Mouse (Mus musculus) embryonic facial prominence, embryonic 15.5 days (tissue): ENCODE results near the gene Msantd3. TPM values are rescaled to one million over a fixed set of nuclear protein-coding genes. Genes with fewer than 3 reads are reported as not detected.

ENCODE experiments used
- ATAC-seq: fragments of 200-750 bp; cut with Nextera tagmentation; 2 replicates; pipeline ENCODE4 v1.8.0; 2017; ENCODE audit warnings: low read depth, moderate TSS enrichment; ENCODE audit not compliant: insufficient number of reproducible peaks, low FRiP score, low TSS enrichment
- H3K27ac ChIP-seq: fragments of 300-500 bp; sonication (generic); replicated peaks from 2 replicates; pipeline ENCODE4 v1.5.1; 2015; ENCODE audit warnings: mild to moderate bottlenecking, inconsistent platforms
- H3K27me3 ChIP-seq: fragments of 300-500 bp; sonication (generic); 2 replicates; pipeline ENCODE4 v1.6.1; 2015; ENCODE audit warnings: inconsistent platforms
- H3K36me3 ChIP-seq: fragments of 300-500 bp; sonication (generic); 2 replicates; pipeline ENCODE4 v1.6.1; 2015; ENCODE audit warnings: mild to moderate bottlenecking, inconsistent platforms
- H3K4me1 ChIP-seq: fragments of 300-500 bp; sonication (generic); 2 replicates; pipeline ENCODE4 v1.6.1; 2015; ENCODE audit warnings: inconsistent platforms
- H3K4me2 ChIP-seq: fragments of 300-500 bp; sonication (generic); replicated peaks from 2 replicates; pipeline ENCODE4 v1.6.1; 2015; ENCODE audit warnings: mild to moderate bottlenecking, inconsistent platforms
- H3K4me3 ChIP-seq: fragments of 300-500 bp; sonication (generic); replicated peaks from 2 replicates; pipeline ENCODE4 v1.5.1; 2015; ENCODE audit warnings: mild to moderate bottlenecking, inconsistent platforms
- H3K9ac ChIP-seq: fragments of 300-500 bp; sonication (generic); 2 replicates; pipeline ENCODE4 v1.6.1; 2015; ENCODE audit warnings: inconsistent platforms
- H3K9me3 ChIP-seq: fragments of 300-500 bp; sonication (generic); replicated peaks from 2 replicates; pipeline ENCODE4 v1.6.1; 2016; ENCODE audit warnings: inconsistent platforms
- WGBS: fragments of 180-500 bp; shearing (Covaris S2); methylation state at CpG from one replicate; pipeline ENCODE4 v1.1.7; 2015; 5-methylcytosine and 5-hydroxymethylcytosine counted together
- polyA plus RNA-seq: library from polyadenylated mRNA; unstranded; fragments of >200 nt; fragmentation: Nextera tagmentation; extraction: Ambion mirVana; gene quantifications from 2 replicates; pipeline ENCODE4 v1.2.1, GENCODE M21; 2015

Gene Msantd3
- 26.1 and 26.4 TPM in 2 replicates for polyA plus RNA-seq

DNA sequence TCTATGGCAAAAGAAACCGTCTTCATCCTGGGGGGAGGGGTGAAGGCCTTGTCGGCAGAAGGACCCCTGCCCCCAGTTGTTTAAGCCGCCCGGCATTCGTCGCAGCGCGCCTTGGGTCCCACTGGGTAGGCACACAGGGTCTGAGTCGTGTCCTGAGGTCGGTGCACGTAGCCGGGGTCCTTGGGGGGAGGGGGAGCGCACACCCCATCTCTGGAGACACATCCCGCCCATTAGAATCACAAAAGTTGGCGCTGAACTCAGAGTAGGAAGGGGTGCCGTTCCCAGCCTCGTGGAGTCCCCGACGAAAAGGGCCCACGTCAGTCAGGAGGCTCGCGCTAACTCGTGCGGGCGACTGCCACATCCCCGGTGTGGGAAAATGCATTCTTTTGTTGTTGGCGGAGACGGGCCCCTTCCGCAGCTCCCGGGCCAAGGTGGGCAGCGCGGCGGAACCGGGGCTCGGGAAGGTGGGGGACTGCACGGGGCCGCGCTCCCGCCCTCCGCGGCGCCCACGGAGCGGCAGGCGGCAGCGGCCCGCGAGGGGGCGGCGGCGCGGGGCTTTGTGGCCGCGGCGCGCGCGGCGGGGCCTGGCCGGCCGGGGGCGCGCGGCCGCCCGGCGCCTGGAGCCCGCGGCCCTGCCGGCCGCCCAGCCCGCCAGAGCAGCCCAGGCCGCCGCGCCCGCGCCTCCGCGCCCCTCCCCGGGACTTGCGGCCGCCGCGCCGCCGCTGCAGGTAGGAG is at the start of gene Msantd3:
TSS of gene Msantd3 (plus strand) at position 95 of the 735 bp plus-strand sequence.
- H3K27me3 ChIP-seq: no peaks in the 10 kb centered on the region
- WGBS: under 1% methylated on average over 53 of the region's 86 CpGs
- peak; percentile 71 for ATAC-seq

DNA sequence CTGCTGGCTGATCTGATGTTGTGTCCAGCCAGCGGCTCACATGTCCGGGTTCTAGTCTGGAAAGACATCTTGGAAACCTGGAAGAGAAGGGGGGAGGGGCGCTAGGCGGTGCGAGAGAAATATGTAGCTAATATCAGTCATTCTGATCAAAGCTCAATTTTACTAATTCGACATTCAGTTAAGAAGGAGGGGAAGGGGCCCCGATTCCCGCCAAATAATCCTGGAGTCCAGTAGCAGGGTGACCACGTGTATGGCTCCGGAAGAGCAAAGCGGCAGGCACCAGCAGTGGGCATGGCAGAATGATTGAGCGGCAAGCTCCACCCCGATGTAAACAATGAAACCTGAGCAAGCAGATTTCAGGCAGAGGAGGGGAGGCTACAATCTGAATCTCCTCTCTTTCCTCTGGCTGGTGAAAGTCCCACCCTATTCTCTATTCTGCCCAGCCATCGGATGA is 48.4 kb upstream of the Msantd3 start:
- H3K27ac ChIP-seq: no peak overlapping the region
- no peak for ATAC-seq
- no peaks in the 10 kb centered on the region for H3K4me1 ChIP-seq
- H3K4me3 ChIP-seq: peak overlapping the region; percentile 39
- H3K4me2 ChIP-seq: peak overlapping the region; percentile 54
- WGBS: 6% methylated on average over 14 of the region's 14 CpGs
- no peaks in the 10 kb centered on the region for H3K36me3 ChIP-seq
- no peaks in the 10 kb centered on the region for H3K9me3 ChIP-seq
- no peaks in the 10 kb centered on the region for H3K27me3 ChIP-seq
- H3K9ac ChIP-seq: no peak overlapping the region

More for the DNA sequence above, at the start of gene Msantd3:
- Histone ChIP-seq H3K9ac (peak within 1 kb of the TSS; percentile 90), H3K27ac (peak within 1 kb of the TSS; percentile 86), H3K4me3 (peak within 1 kb of the TSS; percentile 73), H3K4me1 (peaks cover 39% of the 10 kb centered on the region), H3K36me3 (no peaks in the 10 kb centered on the region), H3K4me2 (peak within 1 kb of the TSS; percentile 79), H3K9me3 (no peaks in the 10 kb centered on the region)

DNA sequence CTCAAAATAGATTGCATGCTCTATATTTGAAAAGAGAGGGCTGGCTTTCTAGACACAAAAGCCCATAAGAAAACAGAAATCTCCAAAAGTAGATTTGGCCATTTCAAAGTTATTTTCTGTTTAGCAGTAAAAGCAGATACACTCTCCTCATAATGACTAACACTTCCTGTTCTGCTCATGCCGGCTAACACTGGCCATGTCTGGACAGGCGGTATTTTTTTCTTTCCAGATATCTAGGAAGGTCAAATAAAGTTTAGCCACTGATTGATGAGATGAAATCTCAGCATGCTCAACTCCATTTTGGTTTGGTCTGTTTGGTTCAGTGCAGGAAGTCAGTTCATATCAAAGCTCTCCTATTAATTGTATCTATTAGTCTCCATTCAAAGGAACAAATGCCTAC is 47.2 kb upstream of the Msantd3 start:
- Histone ChIP-seq H3K4me1 (no peaks in the 10 kb centered on the region), H3K27ac (no peak overlapping the region), H3K4me3 (no peak overlapping the region), H3K9me3 (no peaks in the 10 kb centered on the region), H3K36me3 (no peaks in the 10 kb centered on the region), H3K27me3 (no peaks in the 10 kb centered on the region), H3K9ac (no peak overlapping the region), H3K4me2 (no peak overlapping the region)
- 63% methylated on average over 2 of the region's 2 CpGs for WGBS
- ATAC-seq: no peak

DNA sequence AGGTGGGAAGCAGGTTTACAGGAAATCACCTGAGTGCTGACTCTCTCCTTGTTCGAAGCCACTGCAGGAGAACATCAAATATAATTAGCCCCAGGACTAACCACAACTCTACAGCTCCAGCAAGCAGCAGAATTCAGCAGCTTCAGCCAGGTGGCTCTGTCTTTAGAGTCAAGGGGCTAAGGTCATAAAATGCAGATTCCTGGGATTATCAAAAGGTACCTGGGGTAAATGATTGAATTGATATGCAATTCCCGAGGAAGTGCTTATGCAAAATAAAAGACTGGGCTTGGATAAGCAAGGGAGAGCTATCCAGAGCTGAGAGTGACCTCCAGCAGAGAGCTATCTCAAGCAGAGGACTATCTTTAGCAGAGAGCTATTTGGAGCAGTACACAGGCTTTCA is 28.9 kb upstream of the Msantd3 start:
- Histone ChIP-seq H3K27ac (no peak overlapping the region), H3K4me2 (no peak overlapping the region), H3K4me3 (no peak overlapping the region), H3K4me1 (no peaks in the 10 kb centered on the region), H3K9me3 (0 out of 2 replicates have a peak, but pooled peaks cover 4% of the 10 kb centered on the region), H3K36me3 (no peaks in the 10 kb centered on the region), H3K9ac (no peak overlapping the region), H3K27me3 (no peaks in the 10 kb centered on the region)
- 51% methylated on average over 2 of the region's 2 CpGs for WGBS
- no peak for ATAC-seq

DNA sequence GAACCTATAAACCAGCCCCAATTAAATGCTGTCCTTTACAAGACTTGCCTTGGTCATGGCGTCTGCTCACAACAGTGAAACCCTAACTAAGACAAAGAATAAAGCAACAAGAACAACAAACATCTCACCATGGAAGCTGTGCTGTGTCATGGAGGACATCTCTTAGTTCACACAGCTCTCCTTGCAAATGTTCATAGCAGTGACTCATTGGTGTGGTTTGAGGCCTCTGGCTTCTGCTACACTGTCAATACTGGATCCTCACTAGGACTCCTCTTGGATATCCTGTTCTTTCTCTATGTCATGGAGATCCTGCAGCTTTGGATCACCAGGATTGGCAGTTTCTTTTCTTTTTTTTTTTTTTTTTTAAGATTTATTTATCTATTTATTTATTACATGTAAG is 10.2 kb upstream of the Msantd3 start:
- Histone ChIP-seq H3K9me3 (no peaks in the 10 kb centered on the region), H3K9ac (no peak overlapping the region), H3K36me3 (no peaks in the 10 kb centered on the region), H3K27ac (no peak overlapping the region), H3K4me2 (no peak overlapping the region), H3K4me3 (no peak overlapping the region), H3K27me3 (no peaks in the 10 kb centered on the region), H3K4me1 (no peaks in the 10 kb centered on the region)
- 97% methylated on average over 1 of the region's 1 CpGs for WGBS
- ATAC-seq: no peak

DNA sequence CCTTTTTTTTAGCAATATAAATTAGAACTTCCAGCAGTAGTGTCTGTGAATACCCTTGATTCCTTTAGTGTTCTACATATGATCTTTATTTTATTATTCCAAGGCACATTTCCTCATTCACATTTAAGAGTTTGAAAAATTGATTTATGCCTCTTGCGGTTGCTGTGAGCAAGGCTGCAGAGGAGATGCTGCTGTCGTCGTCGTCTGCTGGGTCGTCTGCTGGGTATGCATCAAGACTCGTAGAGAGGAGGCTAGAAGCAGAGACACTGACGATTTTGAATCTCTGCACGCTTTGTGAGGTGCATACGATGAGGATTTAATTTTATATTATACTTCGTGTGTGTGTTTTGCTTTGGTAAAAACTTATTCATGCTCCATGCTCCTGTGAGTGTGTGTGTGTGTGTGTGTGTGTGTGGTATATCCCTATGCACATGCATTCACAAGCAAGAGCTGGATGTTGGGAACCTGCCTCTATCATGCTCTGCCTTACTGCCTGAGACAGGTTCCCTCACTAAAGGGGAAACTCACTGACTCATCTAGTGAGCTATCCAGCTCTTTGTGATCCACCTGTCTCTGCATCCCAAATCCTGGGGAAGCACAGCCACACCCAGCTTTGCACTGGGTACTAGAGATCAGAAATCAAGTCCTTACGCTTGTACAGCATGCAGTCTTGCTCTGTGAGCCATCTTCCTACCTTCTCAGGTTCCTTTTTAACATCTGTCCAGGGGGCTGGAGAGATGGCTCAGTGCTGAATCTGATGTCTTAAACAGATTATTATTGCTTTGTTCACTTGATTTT is 7.7 kb upstream of the Msantd3 start:
- H3K9me3 ChIP-seq: no peaks in the 10 kb centered on the region
- no peak overlapping the region for H3K9ac ChIP-seq
- H3K4me1 ChIP-seq: no peaks in the 10 kb centered on the region
- H3K36me3 ChIP-seq: no peaks in the 10 kb centered on the region
- ATAC-seq: no peak
- WGBS: 65% methylated on average over 11 of the region's 11 CpGs
- H3K4me2 ChIP-seq: no peak overlapping the region
- no peak overlapping the region for H3K4me3 ChIP-seq
- H3K27me3 ChIP-seq: no peaks in the 10 kb centered on the region
- no peak overlapping the region for H3K27ac ChIP-seq

DNA sequence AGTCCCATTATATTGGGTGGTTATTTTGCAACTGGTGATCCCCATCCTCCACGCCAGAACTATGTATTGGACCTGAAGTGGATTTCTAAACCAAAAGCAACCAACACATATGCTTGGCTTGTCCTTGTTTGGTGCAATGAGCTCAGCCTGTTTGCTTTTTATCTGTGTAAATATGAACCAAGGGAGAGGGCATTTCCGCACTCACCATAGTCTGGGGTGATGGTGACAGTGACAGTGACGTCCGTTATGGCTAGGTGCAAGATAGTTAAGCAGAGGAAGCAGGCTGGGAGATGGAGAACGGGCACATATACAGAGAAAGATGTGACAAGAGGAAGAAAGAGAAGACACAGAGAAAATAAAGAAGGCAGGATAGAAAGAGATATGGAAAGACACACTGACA is 3.5 kb upstream of the Msantd3 start:
- Histone ChIP-seq H3K4me3 (no peak overlapping the region), H3K27me3 (no peaks in the 10 kb centered on the region), H3K4me2 (no peak overlapping the region), H3K27ac (no peak overlapping the region), H3K36me3 (no peaks in the 10 kb centered on the region), H3K9me3 (no peaks in the 10 kb centered on the region), H3K9ac (no peak overlapping the region), H3K4me1 (peaks cover 7% of the 10 kb centered on the region)
- 88% methylated on average over 5 of the region's 5 CpGs for WGBS
- no peak for ATAC-seq

DNA sequence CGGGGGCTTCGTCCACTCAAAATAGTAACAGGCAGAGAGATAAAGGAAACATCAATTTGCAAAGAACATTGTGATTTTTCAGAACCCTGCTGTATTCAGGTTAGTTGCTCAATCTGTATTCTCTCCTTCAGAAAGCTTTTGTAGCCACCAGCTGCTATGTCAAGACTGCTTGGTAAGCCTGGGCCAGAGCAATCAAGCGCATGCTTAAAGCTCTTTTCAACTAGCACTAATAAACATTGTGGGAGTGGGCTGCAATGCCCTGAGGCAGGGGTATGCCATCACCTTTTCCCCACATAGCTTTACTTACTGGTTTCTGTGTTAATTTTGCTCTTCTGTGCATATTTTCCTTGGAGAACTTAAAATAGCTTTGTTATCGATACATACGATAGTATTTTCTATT is 2.7 kb upstream of the Msantd3 start:
- no peak overlapping the region for H3K9ac ChIP-seq
- ATAC-seq: no peak
- H3K27ac ChIP-seq: no peak overlapping the region
- no peaks in the 10 kb centered on the region for H3K27me3 ChIP-seq
- no peak overlapping the region for H3K4me3 ChIP-seq
- no peaks in the 10 kb centered on the region for H3K36me3 ChIP-seq
- H3K4me2 ChIP-seq: no peak overlapping the region
- no peaks in the 10 kb centered on the region for H3K9me3 ChIP-seq
- H3K4me1 ChIP-seq: peaks cover 14% of the 10 kb centered on the region
- 85% methylated on average over 5 of the region's 5 CpGs for WGBS

DNA sequence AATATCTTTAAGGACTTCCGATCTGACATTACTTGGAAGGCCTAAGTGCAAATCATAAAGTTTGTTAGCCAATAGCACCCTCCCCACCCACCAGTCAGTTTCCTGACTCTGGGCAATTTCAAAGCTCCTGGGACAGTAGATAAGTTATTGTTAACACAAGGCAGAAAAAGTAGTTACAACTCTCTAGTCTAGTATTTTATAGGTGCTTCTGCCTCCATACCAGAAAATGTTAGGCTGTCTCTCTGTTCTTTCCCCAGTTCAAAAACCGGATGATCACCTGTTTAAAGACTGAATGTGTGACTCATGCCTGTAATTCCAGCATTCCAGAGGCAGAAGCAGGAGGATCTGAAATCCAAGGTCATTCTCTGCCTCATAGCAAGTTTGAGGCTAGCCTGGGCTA is 1.2 kb upstream of the Msantd3 start:
- H3K9me3 ChIP-seq: no peaks in the 10 kb centered on the region
- no peak for ATAC-seq
- H3K9ac ChIP-seq: no peak overlapping the region
- H3K4me3 ChIP-seq: no peak overlapping the region
- no peaks in the 10 kb centered on the region for H3K27me3 ChIP-seq
- no peak overlapping the region for H3K27ac ChIP-seq
- peaks cover 28% of the 10 kb centered on the region for H3K4me1 ChIP-seq
- no peak overlapping the region for H3K4me2 ChIP-seq
- H3K36me3 ChIP-seq: no peaks in the 10 kb centered on the region
- WGBS: 92% methylated on average over 2 of the region's 2 CpGs

DNA sequence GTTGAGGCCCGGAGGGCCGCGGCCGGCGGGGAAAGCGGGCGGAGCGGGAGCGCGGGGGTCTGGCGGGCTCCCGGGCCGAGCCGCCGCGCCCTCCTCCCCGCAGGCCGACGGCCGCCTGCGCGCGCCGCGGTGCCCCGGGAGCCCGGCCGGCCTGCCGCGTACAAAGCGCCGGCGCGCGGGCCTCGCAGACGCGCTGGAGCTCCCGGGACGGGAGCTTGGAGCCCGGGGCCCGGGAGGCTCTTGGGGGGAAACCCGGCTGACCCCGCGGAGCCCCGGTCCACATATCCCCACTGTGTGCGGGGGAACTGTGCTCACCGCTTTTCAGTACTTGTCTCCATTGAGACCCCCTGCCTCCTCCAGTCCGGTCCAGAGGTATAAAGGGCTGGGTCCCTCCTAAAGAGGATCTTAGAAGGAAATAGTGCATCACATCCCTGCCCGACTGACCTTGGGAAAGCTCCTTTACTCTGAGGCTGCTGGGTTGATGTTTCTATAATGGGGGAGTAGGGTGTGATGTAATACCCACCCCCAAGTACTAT is 909 bp downstream of the Msantd3 start:
- ATAC-seq: peak; percentile 74
- Histone ChIP-seq H3K9ac (peak overlapping the region; percentile 90), H3K36me3 (no peaks in the 10 kb centered on the region), H3K4me1 (peaks cover 39% of the 10 kb centered on the region), H3K27ac (peak overlapping the region; percentile 80), H3K4me2 (peak overlapping the region; percentile 79), H3K4me3 (peak overlapping the region; percentile 73), H3K27me3 (no peaks in the 10 kb centered on the region), H3K9me3 (no peaks in the 10 kb centered on the region)
- 0% methylated on average over 26 of the region's 50 CpGs for WGBS

DNA sequence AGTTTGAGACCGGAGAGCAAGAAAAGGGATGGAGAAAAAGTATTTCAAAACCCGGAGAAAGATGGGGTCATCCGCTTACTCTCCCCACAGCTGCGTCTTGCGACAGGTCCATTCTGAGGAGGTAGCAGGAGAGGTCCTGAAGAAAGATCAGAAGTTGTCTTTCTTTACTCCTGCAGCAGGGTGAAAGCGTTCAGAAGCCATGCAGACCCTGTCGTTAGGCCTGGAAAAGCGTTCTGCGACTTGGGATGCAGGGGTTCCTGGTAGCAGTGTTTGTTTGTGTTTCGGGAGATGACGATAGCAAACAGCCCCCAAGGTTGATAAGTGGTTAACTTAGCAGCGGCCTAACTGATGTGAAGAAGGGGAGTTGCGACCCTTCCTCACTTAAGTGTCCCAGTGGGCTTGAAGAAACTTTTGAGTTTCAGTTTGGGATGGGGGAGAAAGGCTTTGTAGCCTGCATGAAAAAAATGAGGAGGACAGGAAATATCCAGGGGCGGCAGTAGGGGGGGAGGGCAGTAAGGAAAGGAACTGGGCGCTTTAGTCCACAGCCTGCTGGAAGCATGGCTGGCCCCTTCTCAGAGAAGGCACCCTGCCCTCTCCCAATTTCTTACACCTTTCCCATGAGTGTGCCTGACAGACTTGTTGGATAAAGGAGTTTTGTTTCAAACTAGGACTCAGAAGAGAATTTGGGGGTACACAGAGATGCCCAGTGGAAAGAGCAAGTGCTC is 2.0 kb downstream of the Msantd3 start:
- H3K9ac ChIP-seq: peak overlapping the region; percentile 29; the same call in 1 of the 2 replicates
- H3K36me3 ChIP-seq: no peaks in the 10 kb centered on the region
- H3K4me2 ChIP-seq: peak overlapping the region; percentile 79
- no peak for ATAC-seq
- peak overlapping the region; percentile 73 for H3K4me3 ChIP-seq
- no peak overlapping the region for H3K27ac ChIP-seq
- WGBS: 10% methylated on average over 15 of the region's 15 CpGs
- H3K27me3 ChIP-seq: no peaks in the 10 kb centered on the region
- H3K9me3 ChIP-seq: no peaks in the 10 kb centered on the region
- peaks cover 49% of the 10 kb centered on the region for H3K4me1 ChIP-seq
